Comparison of ENCODE assay signal across 15 mouse cellular contexts in genomic region chr11:120028319-120029092, GRCm38 (mm10). TPM values are rescaled to one million over a fixed set of nuclear protein-coding genes. Genes with fewer than 3 reads are reported as not detected.
A peak's percentile ranks its signal among the peaks of the same experiment; 100 is the strongest.
DNase-seq lines count a peak whose midpoint lies in the region; ATAC-seq and TF ChIP-seq lines count a peak whose summit lies in the region.
"Had no signal": no experiment of that assay in that cellular context is flagged by ENCODE, and none has a peak within 500 bp of the region (broad histone marks: within the 10 kb centered on the region; RNA-seq: fewer than 3 reads in every experiment).

No protein-coding gene starts in this region.

- H3K4me1 ChIP-seq in liver, adult 2 months (ENCODE audit: control insufficient read depth, insufficient read depth, low read length) = peaks cover 9% of the 10 kb centered on the region
- peaks cover 6% of the 10 kb centered on the region; the same call in 1 of the 2 replicates for H3K4me1 ChIP-seq in kidney, adult 2 months (ENCODE audit: control insufficient read depth, insufficient read depth, low read length)
- H3K4me1 ChIP-seq in liver, embryonic 13.5 days (replicated peaks) = peaks cover 15% of the 10 kb centered on the region
- H3K4me1 ChIP-seq in embryonic facial prominence, embryonic 10.5 days = peaks cover 47% of the 10 kb centered on the region

- DNase-seq in liver, adult 2 months (ENCODE audit: extremely low read depth, low read depth, low spot score) = peak; percentile 65
- no peak for DNase-seq in liver
- DNase-seq in Muller cell, postnatal 12 days (ENCODE audit: inconsistent ontology term) = peak; percentile 62
- peak; percentile 93 for DNase-seq in kidney, adult 2 months
- DNase-seq in liver, embryonic 13.5 days = no peak
- no peak for DNase-seq in embryonic facial prominence, embryonic 10.5 days (ENCODE audit: low spot score)
- DNase-seq in cerebellum, adult 9-10 months = no peak
- DNase-seq: cerebellum, adult 9-11 months; heart, adult 2 months; thymus, postnatal 36 days had no signal

- H3K9ac ChIP-seq in liver, adult 2 months (ENCODE audit: low read depth, low read length) = no peak overlapping the region
- no peak overlapping the region for H3K9ac ChIP-seq in liver, embryonic 13.5 days
- H3K9ac ChIP-seq: embryonic facial prominence, embryonic 13.5 days; hindbrain, embryonic 13.5 days; limb, embryonic 15.5 days had no signal

- H3K9me3 ChIP-seq in liver, embryonic 13.5 days (replicated peaks) = no peaks in the 10 kb centered on the region
- H3K9me3 ChIP-seq in embryonic facial prominence, embryonic 10.5 days = no peaks in the 10 kb centered on the region
- H3K9me3 ChIP-seq: embryonic facial prominence, embryonic 13.5 days; hindbrain, embryonic 13.5 days; limb, embryonic 15.5 days had no signal

- 47% methylated on average over 18 of the region's 18 CpGs for WGBS in liver, adult 2 months
- 43% methylated on average over 18 of the region's 18 CpGs for WGBS in kidney, adult 2 months
- WGBS in liver, embryonic 13.5 days (ENCODE audit: insufficient replicate concordance) = 73% methylated on average over 18 of the region's 18 CpGs
- WGBS in embryonic facial prominence, embryonic 10.5 days = 83% methylated on average over 18 of the region's 18 CpGs

- H3K27me3 ChIP-seq in liver, adult 2 months (ENCODE audit: control insufficient read depth, insufficient read depth, low read length) = no peaks in the 10 kb centered on the region
- no peaks in the 10 kb centered on the region for H3K27me3 ChIP-seq in kidney, adult 2 months (replicated peaks; ENCODE audit: control insufficient read depth, insufficient read depth, low read length)
- no peaks in the 10 kb centered on the region for H3K27me3 ChIP-seq in liver, embryonic 13.5 days
- no peaks in the 10 kb centered on the region for H3K27me3 ChIP-seq in embryonic facial prominence, embryonic 10.5 days (replicated peaks; ENCODE audit: low read depth, poor library complexity, severe bottlenecking)
- H3K27me3 ChIP-seq: embryonic facial prominence, embryonic 13.5 days; hindbrain, embryonic 13.5 days; limb, embryonic 15.5 days had no signal

- peak; percentile 57 for ATAC-seq in liver, embryonic 13.5 days (ENCODE audit: low read depth)
- no peak for ATAC-seq in megakaryocyte-erythroid progenitor cell, adult 5-6 weeks (replicated peaks; ENCODE audit: low FRiP score, low TSS enrichment, poor library complexity, severe bottlenecking)
- ATAC-seq: forebrain, embryonic 14.5 days had no signal

- no peaks in the 10 kb centered on the region for H3K79me2 ChIP-seq in liver, adult 2 months (ENCODE audit: control insufficient read depth, insufficient read depth, low read length)

- H3K27ac ChIP-seq in liver, adult 2 months (replicated peaks; ENCODE audit: insufficient read depth, low read depth, low read length) = no peak overlapping the region
- no peak overlapping the region for H3K27ac ChIP-seq in kidney, adult 2 months (ENCODE audit: insufficient read depth, low read depth, low read length)
- H3K27ac ChIP-seq in liver, embryonic 13.5 days = peak overlapping the region; percentile 23
- no peak overlapping the region for H3K27ac ChIP-seq in embryonic facial prominence, embryonic 10.5 days (replicated peaks)
- H3K27ac ChIP-seq: embryonic facial prominence, embryonic 13.5 days; heart, adult 2 months; hindbrain, embryonic 13.5 days; limb, embryonic 15.5 days had no signal

- no peaks in the 10 kb centered on the region for H3K36me3 ChIP-seq in liver, adult 2 months (ENCODE audit: control insufficient read depth, insufficient read depth, low read length)
- no peaks in the 10 kb centered on the region for H3K36me3 ChIP-seq in kidney, adult 2 months (ENCODE audit: control insufficient read depth, insufficient read depth, low read length)
- H3K36me3 ChIP-seq in liver, embryonic 13.5 days = no peaks in the 10 kb centered on the region
- H3K36me3 ChIP-seq in embryonic facial prominence, embryonic 10.5 days (replicated peaks) = no peaks in the 10 kb centered on the region
- H3K36me3 ChIP-seq: embryonic facial prominence, embryonic 13.5 days; hindbrain, embryonic 13.5 days; limb, embryonic 15.5 days had no signal

- H3K4me2 ChIP-seq in liver, embryonic 13.5 days = no peak overlapping the region
- H3K4me2 ChIP-seq: embryonic facial prominence, embryonic 13.5 days; hindbrain, embryonic 13.5 days; limb, embryonic 15.5 days had no signal

- TF ChIP-seq CTCF in liver, adult 2 months (IDR thresholded peaks at IDR 0.05; ENCODE audit: low read depth, low read length) = no peak
- TF ChIP-seq CTCF in kidney, adult 2 months (conservative IDR thresholded peaks at IDR 0.05; ENCODE audit: insufficient read depth, insufficient read length, low read depth, low read length) = no peak

- TF ChIP-seq POLR2A in liver, adult 2 months (IDR thresholded peaks at IDR 0.05; ENCODE audit: extremely low read depth, insufficient read depth, low read length) = no peak
- TF ChIP-seq POLR2A in kidney, adult 2 months (IDR thresholded peaks at IDR 0.05; ENCODE audit: low read depth, low read length) = no peak

- H3K4me3 ChIP-seq in liver, adult 2 months (ENCODE audit: insufficient read depth, low read depth, low read length) = no peak overlapping the region
- H3K4me3 ChIP-seq in kidney, adult 2 months (ENCODE audit: insufficient read depth, low read depth, low read length) = no peak overlapping the region
- no peak overlapping the region for H3K4me3 ChIP-seq in liver, embryonic 13.5 days (replicated peaks)
- H3K4me3 ChIP-seq in embryonic facial prominence, embryonic 10.5 days = no peak overlapping the region
- H3K4me3 ChIP-seq: embryonic facial prominence, embryonic 13.5 days; heart, adult 2 months; hindbrain, embryonic 13.5 days; limb, embryonic 15.5 days had no signal

RNA-seq across cellular contexts. Expression of gene Aatk, which starts 18.5 kb away (rescaled TPM):
- 1.0 and 1.2 TPM in 2 replicates for total RNA-seq in liver, adult 2 months (2014; rRNA removed)
- polyA plus RNA-seq in liver, adult 2 months (2012; rRNA removed) = 2.0 and 2.6 TPM in 2 replicates
- polyA plus RNA-seq in kidney, adult 2 months (2012; rRNA removed) = 5.1 and 6.8 TPM in 2 replicates
- 0.32 and 0.39 TPM in 2 replicates for polyA plus RNA-seq in liver, embryonic 13.5 days (2015; fragmentation: Nextera tagmentation; extraction: Ambion mirVana)
- 0.62 TPM in 1 of 2 replicates, not detected in the other for total RNA-seq in megakaryocyte-erythroid progenitor cell, adult 5-6 weeks (2014; fragmentation: Nextera tagmentation)
- not detected in 2 replicates for total RNA-seq in megakaryocyte-erythroid progenitor cell, adult 5-6 weeks (2017)
- polyA plus RNA-seq in embryonic facial prominence, embryonic 10.5 days (2016; fragmentation: Nextera tagmentation; extraction: Ambion mirVana) = 0.84 and 1.6 TPM in 2 replicates

RNA-seq across cellular contexts. Expression of gene Cep131, which starts 58.1 kb away (rescaled TPM):
- total RNA-seq in liver, adult 2 months (2014; rRNA removed) = 1.9 and 2.2 TPM in 2 replicates
- polyA plus RNA-seq in liver, adult 2 months (2012; rRNA removed) = 2.3 and 2.8 TPM in 2 replicates
- 5.8 and 6.8 TPM in 2 replicates for polyA plus RNA-seq in kidney, adult 2 months (2012; rRNA removed)
- polyA plus RNA-seq in liver, embryonic 13.5 days (2015; fragmentation: Nextera tagmentation; extraction: Ambion mirVana) = 4.8 and 5.1 TPM in 2 replicates
- total RNA-seq in megakaryocyte-erythroid progenitor cell, adult 5-6 weeks (2014; fragmentation: Nextera tagmentation) = 9.6 and 18.9 TPM in 2 replicates
- 18.1 and 22.3 TPM in 2 replicates for total RNA-seq in megakaryocyte-erythroid progenitor cell, adult 5-6 weeks (2017)
- polyA plus RNA-seq in embryonic facial prominence, embryonic 10.5 days (2016; fragmentation: Nextera tagmentation; extraction: Ambion mirVana) = 43.0 and 46.9 TPM in 2 replicates

Comparison
In these comparisons a context has a peak if more than half of its experiments do, and no peak if none do; other contexts are left out.
1. DNase-seq: peak in liver, adult 2 months (single experiment), Muller cell, postnatal 12 days (single experiment) and kidney, adult 2 months (single experiment); none in liver (single experiment), liver, embryonic 13.5 days (single experiment), embryonic facial prominence, embryonic 10.5 days (single experiment) and cerebellum, adult 9-10 months (single experiment).